Mouse (Mus musculus) regulatory T cell (primary cell): ENCODE results near the gene Itpr1.

Experiments
- in situ Hi-C: fragments of 300-600 bp; cut with MboI, MseI; formaldehyde crosslinking; loops from one replicate; pipeline ENCODE4 v1.15.1; 2025; ENCODE audit warnings: high pct_unique_total_duplicates

The Itpr1 gene

DNA sequence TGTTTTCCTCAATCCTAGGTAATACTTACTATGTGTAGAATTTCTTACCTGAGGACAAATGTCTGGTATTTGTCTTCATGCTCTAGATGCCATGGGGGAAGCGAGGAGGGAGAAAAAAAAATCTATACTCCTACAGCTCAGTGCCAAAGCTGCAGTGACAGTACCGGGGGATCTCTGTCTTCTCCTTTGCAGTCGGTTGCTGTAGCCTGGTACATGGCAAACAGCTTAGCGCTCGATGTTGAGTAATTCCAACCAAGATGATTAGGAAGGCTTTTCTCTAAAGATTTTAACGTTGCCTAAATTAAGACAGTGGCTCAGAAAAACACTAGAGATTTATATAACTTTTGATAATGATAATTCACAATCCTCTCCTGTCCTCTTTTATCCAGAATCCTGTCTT is 221.9 kb downstream of the Itpr1 start:
- in situ Hi-C loops: no loop called here

GRCm38 (mm10) chr6:108435467-108435866 is 222.6 kb downstream of the Itpr1 start:
- in situ Hi-C loops: no loop called here

GRCm38 (mm10) chr6:108436608-108437007 is 223.7 kb downstream of the Itpr1 start:
- in situ Hi-C loops: no loop called here

- in situ Hi-C loops: no loop called here
These were observed 228.4 kb downstream of the Itpr1 start for GRCm38 (mm10) chr6:108441290-108441689.

GRCm38 (mm10) chr6:108442291-108442690 is 229.4 kb downstream of the Itpr1 start:
- in situ Hi-C loops: no loop called here

- in situ Hi-C loops: no loop called here
These were observed 231.5 kb downstream of the Itpr1 start for GRCm38 (mm10) chr6:108444435-108444834.

DNA sequence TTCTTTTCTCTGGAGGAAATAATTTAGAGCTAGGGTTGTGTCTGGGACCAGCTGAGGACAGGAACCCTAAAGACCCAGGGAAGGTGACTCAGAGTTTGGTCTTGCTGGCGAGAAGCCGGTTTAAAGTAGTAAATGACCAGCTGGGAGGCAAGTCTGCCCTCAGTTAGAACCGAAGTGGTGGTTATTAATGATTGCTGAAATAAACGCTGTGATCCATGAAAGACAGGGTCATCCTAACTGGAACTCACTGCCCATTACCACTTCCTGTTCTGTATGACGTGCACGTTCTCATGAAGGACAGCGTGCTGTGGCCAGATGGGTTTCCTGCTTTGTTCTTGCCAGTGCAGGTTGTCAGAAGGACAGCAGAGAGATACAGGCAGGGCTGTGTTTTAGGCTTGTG is 232.1 kb downstream of the Itpr1 start:
- in situ Hi-C loops: loop anchor here (5.0 kb wide), 2 partner anchors 92 to 217 kb away; partner anchors contain the start of gene Bhlhe40

DNA sequence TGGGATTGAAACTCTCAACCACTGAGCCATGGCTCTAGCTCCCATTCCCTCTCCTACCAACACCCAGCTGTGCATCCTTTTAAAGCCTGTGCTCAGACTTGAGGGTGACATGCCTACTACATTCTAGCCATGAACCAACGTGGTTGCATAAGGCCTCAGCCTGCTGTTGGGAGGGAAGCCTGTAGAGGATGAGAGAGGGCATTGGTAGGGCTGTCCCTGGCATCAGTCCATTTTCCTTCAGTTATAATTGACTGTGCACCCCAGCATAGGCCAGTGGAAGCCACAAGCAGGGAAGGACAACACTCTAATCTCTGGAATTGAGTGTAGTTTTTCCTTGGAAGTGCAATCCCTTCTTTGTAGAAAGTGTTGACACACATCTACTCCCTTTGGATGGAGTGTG is 233.9 kb downstream of the Itpr1 start:
- in situ Hi-C loops: loop anchor here (5.0 kb wide), 2 partner anchors 91 to 216 kb away; partner anchors contain the start of gene Bhlhe40

- in situ Hi-C loops: loop anchor here (5.0 kb wide), 2 partner anchors 90 to 215 kb away; partner anchors contain the start of gene Bhlhe40
These were observed 234.4 kb downstream of the Itpr1 start for GRCm38 (mm10) chr6:108447179-108447845.

DNA sequence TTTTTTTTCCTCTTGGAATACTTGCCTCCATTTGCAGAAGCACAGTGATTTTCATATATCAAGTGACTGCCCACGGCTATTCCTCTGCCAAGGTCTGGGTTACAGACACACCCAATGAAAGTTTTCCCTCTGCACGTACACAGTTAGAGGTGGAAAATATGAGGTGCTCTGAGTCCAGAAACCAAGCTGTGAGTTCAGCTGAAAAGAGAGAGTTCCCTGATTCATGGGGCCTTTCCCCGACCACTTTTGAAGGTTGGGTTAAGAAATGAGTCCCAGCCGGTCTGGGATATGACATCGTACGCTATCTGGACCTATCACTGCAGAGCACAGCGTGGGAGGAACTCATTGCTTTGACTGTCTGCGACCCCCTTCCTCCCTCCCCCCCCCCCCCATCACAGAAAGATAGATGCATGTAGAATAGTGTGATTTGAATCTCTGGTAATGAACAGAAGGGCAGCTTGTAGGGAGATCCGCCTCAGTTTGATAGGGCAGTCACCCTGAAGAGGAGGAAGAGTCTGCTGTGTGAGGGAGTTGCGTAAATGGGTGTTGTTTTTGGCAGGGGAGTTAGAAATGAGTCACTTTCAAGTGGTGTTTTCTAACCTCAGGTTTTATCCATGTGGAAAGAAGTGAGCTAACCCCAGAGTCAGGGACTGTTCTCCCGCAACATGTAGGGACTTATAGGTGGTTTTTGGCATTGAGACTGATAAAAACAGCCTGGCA is 235.3 kb downstream of the Itpr1 start:
- in situ Hi-C loops: loop anchor here (5.0 kb wide), 2 partner anchors 89 to 214 kb away; partner anchors contain the start of gene Bhlhe40

GRCm38 (mm10) chr6:108448864-108449263 is 236.0 kb downstream of the Itpr1 start:
- in situ Hi-C loops: loop anchor here (5.0 kb wide), 2 partner anchors 88 to 213 kb away; partner anchors contain the start of gene Bhlhe40

- in situ Hi-C loops: no loop called here
These were observed 238.6 kb downstream of the Itpr1 start for GRCm38 (mm10) chr6:108451536-108451935.

DNA sequence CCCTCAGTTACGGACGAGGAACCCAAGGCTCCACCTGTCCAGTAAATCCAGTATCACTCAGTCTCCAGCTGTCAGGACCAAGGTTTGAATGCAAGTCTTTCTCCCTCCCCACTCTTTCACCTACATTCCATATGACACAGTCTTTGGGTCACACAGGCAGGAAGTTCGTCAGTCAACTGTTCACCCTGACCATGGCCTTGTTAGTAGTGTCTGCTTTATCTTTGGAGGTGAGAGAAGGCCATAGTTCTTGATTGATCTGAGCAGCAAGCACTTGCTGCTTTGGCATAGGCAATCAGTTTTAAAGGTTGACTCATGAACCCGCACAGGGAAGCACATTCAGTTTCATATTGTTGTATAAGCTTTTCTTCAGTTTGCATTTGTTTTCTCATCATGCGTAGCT is 240.7 kb downstream of the Itpr1 start:
- in situ Hi-C loops: no loop called here

DNA sequence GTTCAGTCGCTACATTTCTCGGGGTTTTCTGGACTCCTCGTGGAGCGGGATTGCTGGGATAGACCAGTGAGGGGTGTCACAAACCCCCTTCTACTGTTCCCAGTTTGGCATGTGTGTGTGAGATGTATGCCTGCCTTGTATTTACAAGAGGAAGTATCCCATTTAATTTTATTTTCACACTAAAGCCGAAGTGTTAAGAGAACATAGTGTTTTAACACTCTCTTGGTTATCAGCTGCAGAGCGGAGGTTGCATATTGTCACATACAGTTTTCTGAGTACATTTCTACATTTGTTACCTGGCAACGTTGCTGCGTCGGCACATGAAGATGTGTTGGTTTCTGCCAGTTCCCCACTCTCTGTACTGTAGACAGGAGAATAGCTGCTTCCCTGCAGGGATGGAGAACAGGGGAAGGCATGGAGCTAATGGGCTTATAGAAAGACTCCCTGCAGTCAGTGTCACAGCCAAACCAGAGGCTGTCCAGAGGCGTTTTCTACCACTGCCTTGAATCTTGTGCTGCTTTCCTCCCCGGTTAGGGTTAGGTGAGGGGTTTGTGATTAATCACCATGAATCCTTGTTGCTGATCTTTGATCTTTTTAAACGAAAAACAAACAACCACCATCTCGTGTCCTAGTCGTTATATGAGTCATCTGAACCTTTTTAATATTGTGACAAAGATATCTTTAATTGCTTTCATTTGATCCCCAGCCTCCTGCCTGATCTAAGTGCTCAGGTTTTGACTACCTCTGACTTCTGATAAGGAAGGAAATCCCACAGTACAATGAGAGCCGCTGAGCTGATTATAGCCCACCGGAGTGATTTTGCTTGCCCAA is 241.4 kb downstream of the Itpr1 start:
- in situ Hi-C loops: no loop called here

GRCm38 (mm10) chr6:108454979-108455836 is 242.3 kb downstream of the Itpr1 start:
- in situ Hi-C loops: no loop called here

GRCm38 (mm10) chr6:108456231-108457062 is 243.6 kb downstream of the Itpr1 start:
- in situ Hi-C loops: no loop called here

DNA sequence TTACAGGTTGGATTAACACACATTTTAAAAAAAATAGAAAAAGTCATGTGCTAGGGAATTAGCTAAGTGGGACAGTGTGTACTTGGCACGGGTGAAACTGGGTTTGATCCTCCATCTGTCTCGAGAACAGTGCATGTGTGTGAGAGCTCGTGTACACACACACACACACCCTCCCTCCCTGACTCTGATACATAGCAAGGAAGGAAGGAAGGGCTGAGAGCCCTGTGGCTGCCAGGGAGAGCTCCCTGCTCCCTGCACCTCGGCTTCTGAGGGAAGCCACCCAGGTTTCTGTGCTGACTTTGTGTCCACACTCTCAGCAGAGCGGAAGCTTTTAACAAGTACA is 244.1 kb downstream of the Itpr1 start:
- in situ Hi-C loops: no loop called here

- in situ Hi-C loops: no loop called here
These were observed 244.8 kb downstream of the Itpr1 start for GRCm38 (mm10) chr6:108457516-108458181.

DNA sequence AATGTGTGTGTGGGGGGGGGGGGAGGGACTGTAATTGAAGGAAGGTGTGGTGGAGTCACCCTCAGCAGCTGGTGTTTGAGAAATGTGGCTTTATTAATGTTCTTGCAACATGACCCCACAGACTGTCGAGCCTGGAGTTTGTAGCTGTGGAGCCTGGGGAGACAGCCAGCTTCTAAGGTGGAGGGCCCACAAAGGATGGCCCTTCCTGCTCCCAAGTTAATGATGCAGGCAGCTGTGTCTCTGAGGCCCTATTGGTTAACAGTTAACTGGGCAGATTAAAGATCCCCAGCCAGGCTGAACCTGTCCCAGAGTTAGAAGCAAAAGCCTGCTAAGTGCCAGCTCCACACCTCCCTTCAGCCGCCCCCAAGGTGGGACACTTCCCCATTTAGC is 245.3 kb downstream of the Itpr1 start:
- in situ Hi-C loops: no loop called here

GRCm38 (mm10) chr6:108458826-108459225 is 245.9 kb downstream of the Itpr1 start:
- in situ Hi-C loops: no loop called here
